Mouse (Mus musculus): Measurements from ENCODE around the gene L3mbtl2.
A peak's percentile ranks its signal among the peaks of the same experiment; 100 is the strongest.
"Not testable (repeated sequence)": the region's sequence is repeated elsewhere in the genome, so short reads cannot be mapped to it uniquely, and the experiment has no call there.

The L3mbtl2 gene

GRCm38 (mm10) chr15:81663697-81664561 is at the start of gene L3mbtl2:
TSS of gene L3mbtl2 (plus strand) at chr15:81663889.
- peak; percentile 81 to 87 for DNase-seq (ENCODE audit: low read depth in 2 of 2, low spot score in 2 of 2)

- no peak for DNase-seq (ENCODE audit: low read depth in 2 of 2, low spot score in 2 of 2)
These were observed 13.9 kb upstream of the L3mbtl2 start for GRCm38 (mm10) chr15:81649516-81650455.

DNA sequence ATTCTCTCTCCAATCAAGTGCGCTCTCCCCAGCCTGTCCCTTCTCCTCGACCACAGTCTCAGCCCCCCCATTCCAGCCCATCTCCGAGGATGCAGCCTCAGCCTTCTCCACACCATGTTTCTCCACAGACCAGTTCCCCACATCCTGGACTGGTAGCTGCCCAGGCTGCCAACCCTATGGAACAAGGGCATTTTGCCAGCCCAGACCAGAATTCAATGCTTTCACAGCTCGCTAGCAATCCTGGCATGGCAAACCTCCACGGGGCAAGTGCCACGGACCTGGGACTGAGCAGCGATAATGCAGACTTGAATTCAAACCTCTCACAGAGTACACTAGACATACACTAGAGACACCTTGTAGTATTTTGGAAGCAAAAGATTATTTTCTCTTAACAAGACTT is 13.1 kb upstream of the L3mbtl2 start:
- DNase-seq (ENCODE audit: low read depth in 2 of 2, low spot score in 2 of 2): no peak

GRCm38 (mm10) chr15:81661701-81662100 is 2.0 kb upstream of the L3mbtl2 start:
- DNase-seq (ENCODE audit: low read depth in 2 of 2, low spot score in 2 of 2): no peak

DNA sequence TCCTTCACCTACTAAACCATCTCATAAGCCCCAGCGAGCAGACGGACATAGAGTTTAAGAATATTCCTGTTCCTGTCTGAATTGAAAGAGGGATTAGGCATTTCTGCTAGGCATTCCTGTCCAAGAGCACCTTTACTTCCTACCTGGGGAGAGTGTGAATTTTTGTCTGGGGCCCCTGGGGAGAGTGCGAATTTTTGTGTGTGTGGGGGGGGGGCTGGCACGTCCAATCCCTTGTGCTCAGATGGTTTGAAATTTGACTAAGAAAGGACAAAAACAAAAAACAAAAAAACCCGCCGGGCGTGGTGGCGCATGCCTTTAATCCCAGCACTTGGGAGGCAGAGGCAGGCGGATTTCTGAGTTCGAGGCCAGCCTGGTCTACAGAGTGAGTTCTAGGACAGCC is 408 bp upstream of the L3mbtl2 start:
- no peak for DNase-seq (ENCODE audit: low read depth in 2 of 2, low spot score in 2 of 2)

- no peak for DNase-seq (ENCODE audit: low read depth in 2 of 2, low spot score in 2 of 2)
These were observed 3.3 kb downstream of the L3mbtl2 start for GRCm38 (mm10) chr15:81666957-81667356.

DNA sequence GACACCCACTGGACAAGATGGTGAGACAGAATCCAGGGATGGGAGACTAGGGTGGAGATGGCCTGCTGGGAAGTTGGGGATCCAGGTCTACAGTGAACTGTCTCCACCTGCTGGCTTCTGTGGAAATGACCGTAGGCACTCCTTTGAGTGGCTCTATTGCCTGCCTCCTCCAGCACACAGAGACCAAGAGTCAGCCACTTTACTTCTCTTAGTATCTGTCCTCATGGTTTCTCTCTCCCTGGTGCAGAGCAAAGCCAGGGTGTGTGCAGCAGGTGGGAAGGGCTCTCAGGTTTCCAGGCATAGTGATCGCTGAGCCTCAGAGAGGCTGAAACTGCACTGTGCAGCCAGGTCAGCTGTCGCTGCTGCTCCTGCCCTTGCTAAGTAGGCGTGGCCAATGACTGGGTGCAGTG is 6.5 kb downstream of the L3mbtl2 start:
- no peak for DNase-seq (ENCODE audit: low read depth in 2 of 2, low spot score in 2 of 2)

DNA sequence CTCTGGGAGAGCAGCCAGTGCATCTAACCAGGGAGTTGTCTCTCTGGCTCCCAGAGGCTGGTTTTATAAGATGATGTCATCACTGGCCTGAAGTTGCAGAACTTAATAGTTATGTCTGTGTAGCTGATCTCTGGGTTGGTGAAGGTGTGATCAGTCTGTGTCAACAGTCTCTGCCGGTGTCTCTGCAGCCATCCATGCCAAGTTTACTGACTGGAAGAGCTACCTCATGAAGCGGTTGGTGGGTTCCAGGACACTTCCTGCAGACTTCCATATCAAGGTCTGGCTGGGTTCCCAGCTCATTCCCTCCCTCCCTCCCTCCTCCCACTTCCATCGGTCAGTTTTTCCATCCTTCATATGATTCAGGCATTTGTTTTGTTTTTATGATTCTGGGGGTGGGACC is 12.9 kb downstream of the L3mbtl2 start:
- no peak for DNase-seq (ENCODE audit: low read depth in 2 of 2, low spot score in 2 of 2)

DNA sequence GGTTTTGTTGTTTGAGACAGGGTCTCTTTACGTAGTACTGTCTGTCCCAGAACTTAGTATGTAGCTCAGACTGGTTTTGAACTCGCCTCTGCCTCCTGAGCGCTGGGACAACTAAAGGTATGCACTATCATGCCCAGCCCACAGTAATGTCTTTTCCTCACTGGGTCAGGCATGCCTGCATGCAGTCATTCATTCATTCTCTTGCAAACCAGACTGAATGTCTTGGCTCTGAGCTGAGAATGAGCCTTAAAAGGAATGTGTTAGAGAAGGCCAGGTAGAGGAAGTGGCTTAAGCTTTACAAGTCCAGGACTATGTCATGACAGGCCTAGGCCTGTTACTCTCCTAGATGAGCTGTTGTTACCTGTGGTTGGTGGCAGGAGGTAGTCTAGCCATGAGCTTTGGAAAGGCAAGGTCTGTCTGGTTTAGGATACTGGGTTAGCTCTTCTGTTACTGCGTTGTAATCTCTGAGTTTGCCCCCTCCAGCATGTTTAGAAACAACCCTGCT is 16.7 kb downstream of the L3mbtl2 start:
- DNase-seq (ENCODE audit: low read depth in 2 of 2, low spot score in 2 of 2): no peak

DNA sequence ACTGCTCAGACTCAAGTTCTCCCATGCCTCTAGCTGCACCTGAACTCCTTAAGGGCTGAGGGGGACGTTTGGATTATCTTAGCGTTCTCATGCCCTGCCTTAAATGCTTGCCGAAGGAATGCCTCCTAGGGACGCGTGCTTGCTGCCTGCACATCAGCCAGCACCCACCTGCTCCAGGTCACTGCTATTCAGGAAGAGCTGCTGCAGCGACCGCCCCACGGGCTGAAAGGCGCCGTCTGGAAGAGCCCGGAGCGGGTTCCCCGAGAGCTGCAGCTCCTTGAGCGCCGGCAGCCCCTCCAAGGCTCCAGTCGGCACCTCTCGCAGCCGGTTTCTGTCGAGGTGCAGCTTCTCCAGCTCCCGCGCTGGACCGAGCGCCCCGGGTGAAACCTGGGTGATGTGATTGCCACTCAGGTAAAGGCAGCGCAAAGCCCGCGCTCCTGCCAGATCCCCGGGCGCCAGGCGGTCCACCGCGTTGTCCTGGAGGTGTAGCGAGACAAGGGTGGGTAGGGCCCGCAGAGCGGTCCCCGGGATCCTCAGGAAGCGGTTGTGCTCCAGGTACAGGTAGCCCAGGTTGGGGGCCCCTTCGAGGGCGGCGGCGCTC is 29.8 kb downstream of the L3mbtl2 start:
- no peak for DNase-seq (ENCODE audit: low read depth in 2 of 2, low spot score in 2 of 2)

DNA sequence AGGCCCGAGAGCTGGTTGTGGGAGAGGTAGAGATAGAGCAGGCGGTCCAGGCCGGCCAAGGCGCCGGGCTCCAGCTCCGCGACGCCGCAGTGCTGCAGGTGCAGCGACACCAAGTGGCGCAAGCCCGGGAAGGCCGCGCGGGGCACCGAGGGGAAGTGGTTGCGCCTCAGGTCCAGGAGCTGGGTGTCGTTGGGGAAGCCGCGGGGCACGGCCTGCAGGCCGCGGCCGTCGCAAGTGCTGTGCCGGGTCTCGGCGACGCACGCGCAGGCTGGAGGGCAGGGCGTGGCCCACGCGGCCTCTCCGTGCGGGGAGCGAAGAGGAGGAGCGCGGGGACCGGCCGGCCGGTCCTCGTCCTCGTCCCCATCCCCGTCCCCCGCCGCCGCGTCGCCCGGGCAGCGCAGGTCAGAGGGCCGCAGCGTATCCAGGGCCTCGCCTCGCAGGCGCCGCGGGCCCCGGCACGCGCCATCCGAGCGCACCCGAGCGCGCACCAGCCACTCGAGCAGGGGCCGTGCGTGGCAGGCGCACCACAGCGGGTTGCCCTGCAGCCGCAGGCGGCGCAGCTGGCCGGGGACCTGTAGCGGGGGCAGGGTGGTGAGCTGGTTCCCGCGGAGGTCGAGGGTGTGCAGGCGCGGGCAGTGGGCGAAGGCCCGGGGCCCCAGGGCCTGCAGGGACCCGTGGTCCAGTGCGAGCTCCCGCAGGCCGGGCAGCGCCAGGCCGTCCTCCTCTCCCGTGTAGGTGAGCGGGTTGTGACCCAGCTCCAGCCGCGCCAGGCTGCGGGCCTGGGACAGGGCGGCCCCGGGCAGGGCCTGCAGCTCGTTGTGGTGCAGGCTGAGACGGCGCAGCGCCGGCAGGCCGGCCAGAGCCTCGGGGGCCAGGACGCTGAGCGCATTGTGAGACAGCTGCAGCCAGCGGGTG is 30.5 kb downstream of the L3mbtl2 start:
- peak; percentile 40 to 51 for DNase-seq (ENCODE audit: low read depth in 2 of 2, low spot score in 2 of 2)

- no peak for DNase-seq (ENCODE audit: low read depth in 2 of 2, low spot score in 2 of 2)
These were observed 31.2 kb downstream of the L3mbtl2 start for GRCm38 (mm10) chr15:81694891-81695290.

GRCm38 (mm10) chr15:81697175-81697574 is 33.5 kb downstream of the L3mbtl2 start, which contains the start of gene Chadl:
TSS of gene Chadl (minus strand) at chr15:81697287.
- DNase-seq (ENCODE audit: low read depth in 2 of 2, low spot score in 2 of 2): no peak

- peak in 1 of 2 experiments; percentile 6 for DNase-seq (ENCODE audit: low read depth in 2 of 2, low spot score in 2 of 2)
These were observed 34.2 kb downstream of the L3mbtl2 start for GRCm38 (mm10) chr15:81697847-81698246.

DNA sequence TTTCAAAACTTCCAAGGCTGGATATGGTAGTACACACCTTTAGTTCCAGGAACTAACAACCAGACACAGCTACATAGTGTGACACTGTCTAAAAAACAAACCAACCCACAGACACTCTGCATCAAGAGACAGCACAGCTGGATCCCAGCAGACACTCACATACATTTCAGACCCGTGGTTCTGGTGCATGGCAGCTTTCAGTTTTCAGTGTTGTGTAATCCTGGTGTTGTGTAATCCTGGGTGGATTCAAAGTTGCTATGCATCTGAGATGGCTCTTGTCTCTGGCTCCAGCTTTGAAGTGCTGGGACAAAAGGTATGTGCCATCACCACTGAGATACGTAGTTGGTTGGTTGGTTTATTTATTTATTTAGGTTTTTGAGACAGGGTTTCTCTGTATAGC is 34.8 kb downstream of the L3mbtl2 start:
- DNase-seq (ENCODE audit: low read depth in 2 of 2, low spot score in 2 of 2): no peak

DNA sequence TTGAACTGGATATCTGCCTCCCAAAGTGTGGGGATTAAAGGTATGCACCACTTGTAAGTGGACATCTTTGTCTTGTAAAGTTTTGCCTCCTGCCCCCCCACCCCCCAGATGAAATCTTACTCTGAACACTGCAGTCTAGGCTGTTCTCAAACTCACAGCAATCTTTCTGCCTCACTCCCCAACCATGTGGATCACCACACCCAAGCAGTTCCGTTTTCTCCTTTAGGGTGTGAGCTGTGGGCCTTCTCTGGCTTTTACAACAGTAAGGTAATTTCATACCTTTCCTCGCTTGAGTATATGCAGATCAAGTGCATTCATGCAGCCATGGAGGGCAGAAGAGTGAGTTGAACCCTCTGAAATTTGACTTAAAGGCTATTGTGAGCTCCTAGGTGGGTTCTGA is 36.5 kb downstream of the L3mbtl2 start:
- no peak for DNase-seq (ENCODE audit: low read depth in 2 of 2, low spot score in 2 of 2)

GRCm38 (mm10) chr15:81700601-81701000 is 36.9 kb downstream of the L3mbtl2 start:
- DNase-seq (ENCODE audit: low read depth in 2 of 2, low spot score in 2 of 2): no peak

- not testable (repeated sequence) for DNase-seq (ENCODE audit: low read depth in 2 of 2, low spot score in 2 of 2)
These were observed 37.7 kb downstream of the L3mbtl2 start for GRCm38 (mm10) chr15:81701350-81701749.

GRCm38 (mm10) chr15:81702306-81703093 is 38.8 kb downstream of the L3mbtl2 start:
- DNase-seq (ENCODE audit: low read depth in 2 of 2, low spot score in 2 of 2): no peak

All from CD8-positive naive resting alpha-beta T cell, adult 2 months (primary cell).